Mouse (Mus musculus): ENCODE measurements around the gene Wif1. TPM values are rescaled to one million over a fixed set of nuclear protein-coding genes. Genes with fewer than 3 reads are reported as not detected.

The Wif1 gene
- polyA plus RNA-seq, 1 experiment from 2014 or later, result 2.5 TPM

- DNase-seq (ENCODE audit: low spot score), result no peak
- no peaks in the 10 kb centered on the region for H3K36me3 ChIP-seq (ENCODE audit: control insufficient read depth, insufficient read depth, low read length)
- no peak overlapping the region for H3K4me3 ChIP-seq (ENCODE audit: low read depth, low read length)
Observed at GRCm38 (mm10) chr10:121089312-121089711, 55.6 kb downstream of the Wif1 start.

GRCm38 (mm10) chr10:121090006-121090405, 56.2 kb downstream of the Wif1 start:
- no peak for ATAC-seq (replicated peaks; ENCODE audit: low FRiP score)

More at GRCm38 (mm10) chr10:121089312-121089711, 55.6 kb downstream of the Wif1 start:
- Histone ChIP-seq H3K27me3 (replicated peaks; ENCODE audit: control insufficient read depth, insufficient read depth, low read length) (no peaks in the 10 kb centered on the region), H3K9me3 (ENCODE audit: control insufficient read depth, low read length) (no peaks in the 10 kb centered on the region), H3K27ac (ENCODE audit: low read depth, low read length) (no peak overlapping the region), H3K4me2 (peak overlapping the region; percentile 38), H3K4me1 (replicated peaks; ENCODE audit: control insufficient read depth, insufficient read depth, low read length) (no peaks in the 10 kb centered on the region), H3K9ac (ENCODE audit: low read depth, low read length) (no peak overlapping the region)
- 3% methylated on average over 6 of the region's 6 CpGs for WGBS
- no peak for ATAC-seq (replicated peaks; ENCODE audit: low FRiP score)

DNA sequence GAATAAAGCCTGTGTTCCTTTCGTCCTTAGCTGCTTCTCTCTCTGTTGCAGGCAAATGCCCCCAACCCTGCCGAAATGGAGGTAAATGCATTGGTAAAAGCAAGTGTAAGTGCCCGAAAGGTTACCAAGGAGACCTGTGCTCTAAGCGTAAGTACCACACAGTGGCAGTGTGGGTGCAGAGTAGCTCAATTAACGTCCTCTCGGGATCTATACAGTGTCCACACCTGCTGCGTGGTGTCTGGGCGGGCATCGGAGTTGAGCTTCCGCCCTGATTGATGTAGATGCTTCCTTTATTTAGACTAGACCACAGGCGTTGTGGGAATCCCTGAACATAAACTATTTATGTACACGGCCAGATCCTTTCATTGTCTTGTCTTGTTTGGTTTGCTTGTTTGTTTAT, 62.2 kb downstream of the Wif1 start:
- ATAC-seq (replicated peaks; ENCODE audit: low FRiP score) (no peak), DNase-seq (ENCODE audit: low spot score) (no peak)
- Histone ChIP-seq H3K27me3 (replicated peaks; ENCODE audit: control insufficient read depth, insufficient read depth, low read length) (0 out of 2 replicates have a peak, but pooled peaks cover 4% of the 10 kb centered on the region), H3K4me2 (peak overlapping the region; percentile 7; the same call in 1 of the 2 replicates), H3K4me3 (ENCODE audit: low read depth, low read length) (no peak overlapping the region), H3K36me3 (ENCODE audit: control insufficient read depth, insufficient read depth, low read length) (no peaks in the 10 kb centered on the region), H3K9me3 (ENCODE audit: control insufficient read depth, low read length) (no peaks in the 10 kb centered on the region), H3K9ac (ENCODE audit: low read depth, low read length) (no peak overlapping the region), H3K27ac (ENCODE audit: low read depth, low read length) (no peak overlapping the region), H3K4me1 (replicated peaks; ENCODE audit: control insufficient read depth, insufficient read depth, low read length) (no peaks in the 10 kb centered on the region)
- 59% methylated on average over 12 of the region's 12 CpGs for WGBS

More at GRCm38 (mm10) chr10:121090006-121090405, 56.2 kb downstream of the Wif1 start:
- H3K36me3 ChIP-seq (ENCODE audit: control insufficient read depth, insufficient read depth, low read length), result no peaks in the 10 kb centered on the region
- H3K9me3 ChIP-seq (ENCODE audit: control insufficient read depth, low read length), result no peaks in the 10 kb centered on the region
- WGBS, result 22% methylated on average over 8 of the region's 8 CpGs
- H3K27ac ChIP-seq (ENCODE audit: low read depth, low read length), result no peak overlapping the region
- H3K27me3 ChIP-seq (replicated peaks; ENCODE audit: control insufficient read depth, insufficient read depth, low read length), result no peaks in the 10 kb centered on the region
- H3K4me2 ChIP-seq, result peak overlapping the region; percentile 38
- DNase-seq (ENCODE audit: low spot score), result no peak
- H3K4me3 ChIP-seq (ENCODE audit: low read depth, low read length), result no peak overlapping the region
- no peak overlapping the region for H3K9ac ChIP-seq (ENCODE audit: low read depth, low read length)
- no peaks in the 10 kb centered on the region for H3K4me1 ChIP-seq (replicated peaks; ENCODE audit: control insufficient read depth, insufficient read depth, low read length)

GRCm38 (mm10) chr10:121098263-121098662, 64.5 kb downstream of the Wif1 start:
- Histone ChIP-seq H3K4me2 (no peak overlapping the region), H3K9me3 (ENCODE audit: control insufficient read depth, low read length) (no peaks in the 10 kb centered on the region), H3K4me3 (ENCODE audit: low read depth, low read length) (no peak overlapping the region), H3K36me3 (ENCODE audit: control insufficient read depth, insufficient read depth, low read length) (no peaks in the 10 kb centered on the region), H3K4me1 (replicated peaks; ENCODE audit: control insufficient read depth, insufficient read depth, low read length) (no peaks in the 10 kb centered on the region), H3K27me3 (replicated peaks; ENCODE audit: control insufficient read depth, insufficient read depth, low read length) (0 out of 2 replicates have a peak, but pooled peaks cover 4% of the 10 kb centered on the region), H3K9ac (ENCODE audit: low read depth, low read length) (no peak overlapping the region), H3K27ac (ENCODE audit: low read depth, low read length) (no peak overlapping the region)
- ATAC-seq (replicated peaks; ENCODE audit: low FRiP score) (no peak), DNase-seq (ENCODE audit: low spot score) (no peak)
- 78% methylated on average over 12 of the region's 12 CpGs for WGBS

DNA sequence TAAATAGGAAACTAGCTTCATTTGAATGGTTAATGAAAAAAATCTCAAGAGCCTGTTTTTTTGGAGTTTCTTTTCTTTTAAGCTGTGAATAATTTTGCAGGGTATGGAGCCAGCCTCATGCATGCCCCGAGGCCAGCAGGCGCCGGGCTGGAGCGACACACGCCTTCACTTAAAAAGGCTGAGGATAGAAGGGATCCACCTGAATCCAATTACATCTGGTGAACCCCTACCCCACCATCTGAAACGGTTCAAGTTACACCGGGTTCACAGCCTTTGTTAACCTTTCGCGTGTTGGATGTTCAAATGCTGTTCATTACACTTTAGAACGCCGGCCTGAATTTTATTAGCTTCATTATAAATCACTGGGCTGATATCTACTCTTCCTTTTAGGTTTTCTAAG, 65.9 kb downstream of the Wif1 start:
- H3K4me3 ChIP-seq (ENCODE audit: low read depth, low read length), result no peak overlapping the region
- no peak overlapping the region for H3K4me2 ChIP-seq
- H3K27ac ChIP-seq (ENCODE audit: low read depth, low read length), result no peak overlapping the region
- 62% methylated on average over 11 of the region's 11 CpGs for WGBS
- no peaks in the 10 kb centered on the region for H3K36me3 ChIP-seq (ENCODE audit: control insufficient read depth, insufficient read depth, low read length)
- ATAC-seq (replicated peaks; ENCODE audit: low FRiP score) (no peak), DNase-seq (ENCODE audit: low spot score) (no peak)
- 0 out of 2 replicates have a peak, but pooled peaks cover 4% of the 10 kb centered on the region for H3K27me3 ChIP-seq (replicated peaks; ENCODE audit: control insufficient read depth, insufficient read depth, low read length)
- H3K9ac ChIP-seq (ENCODE audit: low read depth, low read length), result no peak overlapping the region
- H3K9me3 ChIP-seq (ENCODE audit: control insufficient read depth, low read length), result peaks cover 8% of the 10 kb centered on the region; the same call in 1 of the 2 replicates
- H3K4me1 ChIP-seq (replicated peaks; ENCODE audit: control insufficient read depth, insufficient read depth, low read length), result no peaks in the 10 kb centered on the region

DNA sequence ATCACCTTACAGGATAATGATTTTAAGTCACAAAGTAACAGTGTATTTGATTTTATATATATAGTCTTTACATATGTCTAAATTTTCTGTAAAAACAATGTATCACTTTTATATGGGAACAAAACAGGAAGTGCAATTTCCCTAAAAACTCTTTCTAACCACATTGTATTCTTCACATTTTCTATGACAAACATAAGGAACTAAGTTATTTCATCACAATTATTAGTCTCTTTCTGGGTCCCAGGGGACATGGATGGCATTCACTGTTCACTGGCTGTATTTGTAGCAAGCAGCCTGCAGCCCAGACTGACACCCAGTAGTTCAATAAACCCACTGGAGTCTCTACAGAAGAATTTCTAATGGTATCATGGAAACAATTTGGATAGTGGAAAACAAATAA, 82.4 kb downstream of the Wif1 start:
- H3K9me3 ChIP-seq (ENCODE audit: control insufficient read depth, low read length), result no peaks in the 10 kb centered on the region
- no peak for ATAC-seq (replicated peaks; ENCODE audit: low FRiP score)
- no peak for DNase-seq (ENCODE audit: low spot score)
- no peak overlapping the region for H3K4me3 ChIP-seq (ENCODE audit: low read depth, low read length)
- H3K4me2 ChIP-seq, result no peak overlapping the region
- no peaks in the 10 kb centered on the region for H3K36me3 ChIP-seq (ENCODE audit: control insufficient read depth, insufficient read depth, low read length)
- H3K4me1 ChIP-seq (replicated peaks; ENCODE audit: control insufficient read depth, insufficient read depth, low read length), result no peaks in the 10 kb centered on the region
- H3K9ac ChIP-seq (ENCODE audit: low read depth, low read length), result no peak overlapping the region
- H3K27me3 ChIP-seq (replicated peaks; ENCODE audit: control insufficient read depth, insufficient read depth, low read length), result no peaks in the 10 kb centered on the region
- H3K27ac ChIP-seq (ENCODE audit: low read depth, low read length), result no peak overlapping the region

GRCm38 (mm10) chr10:121116636-121117035, 82.9 kb downstream of the Wif1 start:
- Histone ChIP-seq H3K27me3 (replicated peaks; ENCODE audit: control insufficient read depth, insufficient read depth, low read length) (no peaks in the 10 kb centered on the region), H3K4me3 (ENCODE audit: low read depth, low read length) (no peak overlapping the region), H3K9me3 (ENCODE audit: control insufficient read depth, low read length) (no peaks in the 10 kb centered on the region), H3K4me1 (replicated peaks; ENCODE audit: control insufficient read depth, insufficient read depth, low read length) (no peaks in the 10 kb centered on the region), H3K36me3 (ENCODE audit: control insufficient read depth, insufficient read depth, low read length) (no peaks in the 10 kb centered on the region), H3K27ac (ENCODE audit: low read depth, low read length) (no peak overlapping the region), H3K4me2 (no peak overlapping the region), H3K9ac (ENCODE audit: low read depth, low read length) (no peak overlapping the region)
- no peak for DNase-seq (ENCODE audit: low spot score)
- WGBS, result 64% methylated on average over 4 of the region's 4 CpGs
- no peak for ATAC-seq (replicated peaks; ENCODE audit: low FRiP score)

DNA sequence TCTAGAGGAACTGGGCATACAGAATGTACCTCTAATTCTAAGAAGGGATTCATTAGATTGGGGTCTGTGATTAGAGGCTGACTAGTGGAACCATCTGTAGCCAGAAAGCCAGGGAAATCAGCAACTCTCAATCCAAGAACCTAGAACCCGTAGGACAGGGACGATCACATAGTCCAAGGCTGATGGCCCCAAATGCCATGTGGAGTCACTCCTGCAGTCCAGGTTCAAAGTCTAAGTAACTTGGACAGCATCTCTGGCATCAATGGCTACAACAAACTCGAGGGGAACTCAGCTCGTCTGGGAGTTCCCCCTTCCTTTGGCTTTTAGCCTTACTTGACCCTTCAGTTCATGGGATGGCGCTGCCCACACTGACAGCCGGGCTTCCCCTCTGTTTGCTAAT, 87.0 kb downstream of the Wif1 start:
- no peak overlapping the region for H3K4me3 ChIP-seq (ENCODE audit: low read depth, low read length)
- no peak overlapping the region for H3K4me2 ChIP-seq
- H3K9me3 ChIP-seq (ENCODE audit: control insufficient read depth, low read length), result no peaks in the 10 kb centered on the region
- no peak for DNase-seq (ENCODE audit: low spot score)
- H3K36me3 ChIP-seq (ENCODE audit: control insufficient read depth, insufficient read depth, low read length), result no peaks in the 10 kb centered on the region
- H3K27me3 ChIP-seq (replicated peaks; ENCODE audit: control insufficient read depth, insufficient read depth, low read length), result no peaks in the 10 kb centered on the region
- ATAC-seq (replicated peaks; ENCODE audit: low FRiP score), result no peak
- no peaks in the 10 kb centered on the region for H3K4me1 ChIP-seq (replicated peaks; ENCODE audit: control insufficient read depth, insufficient read depth, low read length)
- no peak overlapping the region for H3K9ac ChIP-seq (ENCODE audit: low read depth, low read length)
- 86% methylated on average over 6 of the region's 6 CpGs for WGBS
- no peak overlapping the region for H3K27ac ChIP-seq (ENCODE audit: low read depth, low read length)

GRCm38 (mm10) chr10:121124481-121124880, 90.7 kb downstream of the Wif1 start:
- H3K27ac ChIP-seq (ENCODE audit: low read depth, low read length), result no peak overlapping the region
- DNase-seq (ENCODE audit: low spot score) (peak; percentile 31), ATAC-seq (replicated peaks; ENCODE audit: low FRiP score) (no peak)
- H3K4me1 ChIP-seq (replicated peaks; ENCODE audit: control insufficient read depth, insufficient read depth, low read length), result no peaks in the 10 kb centered on the region
- no peaks in the 10 kb centered on the region for H3K9me3 ChIP-seq (ENCODE audit: control insufficient read depth, low read length)
- no peak overlapping the region for H3K9ac ChIP-seq (ENCODE audit: low read depth, low read length)
- no peak overlapping the region for H3K4me3 ChIP-seq (ENCODE audit: low read depth, low read length)
- WGBS, result 89% methylated on average over 16 of the region's 16 CpGs
- no peaks in the 10 kb centered on the region for H3K27me3 ChIP-seq (replicated peaks; ENCODE audit: control insufficient read depth, insufficient read depth, low read length)
- H3K36me3 ChIP-seq (ENCODE audit: control insufficient read depth, insufficient read depth, low read length), result no peaks in the 10 kb centered on the region
- H3K4me2 ChIP-seq, result no peak overlapping the region

Measured in liver, embryonic 11.5 days (tissue).